Mouse (Mus musculus) olfactory bulb, adult 2 months (tissue): ENCODE results near the gene Fbrs.

Experiments
- CTCF ChIP-seq: fragments of 200-500 bp; IDR thresholded peaks from 2 replicates; pipeline ENCODE4 v1.5.1; 2012; ENCODE audit warnings: low read depth, mild to moderate bottlenecking, low read length, moderate library complexity; ENCODE audit not compliant: insufficient read depth
- POLR2A ChIP-seq: fragments of 200-500 bp; IDR thresholded peaks from 2 replicates; pipeline ENCODE4 v1.6.1; 2012; ENCODE audit warnings: mild to moderate bottlenecking, low read depth, low read length, moderate library complexity; ENCODE audit not compliant: insufficient read depth

GRCm38 (mm10) chr7:127477687-127478634, 1.0 kb upstream of the Fbrs start:
- no peak for TF ChIP-seq CTCF
- peak; percentile 19 for TF ChIP-seq POLR2A
